Mouse (Mus musculus): ENCODE data around the gene Gm16867.
"Not testable (repeated sequence)": the region's sequence is repeated elsewhere in the genome, so short reads cannot be mapped to it uniquely, and the experiment has no call there.

- TF ChIP-seq CTCF, POLR2A (IDR thresholded peaks at IDR 0.05; ENCODE audit: insufficient read depth, low read depth, low read length): not testable (repeated sequence)
Measured at GRCm38 (mm10) chr14:69457691-69458090, 45.5 kb downstream of the Gm16867 start.
